Mouse (Mus musculus) C3H10T1/2 (cell line): ENCODE data around the gene A730071L15Rik. TPM values are rescaled to one million over a fixed set of nuclear protein-coding genes. Genes with fewer than 3 reads are reported as not detected.

ENCODE experiments used
- polyA plus RNA-seq, 2 experiments: library from polyadenylated mRNA; unstranded; fragments of >200 nt; fragmentation: generic; extraction: Trizol; gene quantifications; one replicate each; pipeline ENCODE4 v1.2.1; 2012; ENCODE audit warnings: missing spikeins in 2 of 2

A730071L15Rik gene
- polyA plus RNA-seq: under 1 TPM; 0.02 to 0.26 TPM

DNA sequence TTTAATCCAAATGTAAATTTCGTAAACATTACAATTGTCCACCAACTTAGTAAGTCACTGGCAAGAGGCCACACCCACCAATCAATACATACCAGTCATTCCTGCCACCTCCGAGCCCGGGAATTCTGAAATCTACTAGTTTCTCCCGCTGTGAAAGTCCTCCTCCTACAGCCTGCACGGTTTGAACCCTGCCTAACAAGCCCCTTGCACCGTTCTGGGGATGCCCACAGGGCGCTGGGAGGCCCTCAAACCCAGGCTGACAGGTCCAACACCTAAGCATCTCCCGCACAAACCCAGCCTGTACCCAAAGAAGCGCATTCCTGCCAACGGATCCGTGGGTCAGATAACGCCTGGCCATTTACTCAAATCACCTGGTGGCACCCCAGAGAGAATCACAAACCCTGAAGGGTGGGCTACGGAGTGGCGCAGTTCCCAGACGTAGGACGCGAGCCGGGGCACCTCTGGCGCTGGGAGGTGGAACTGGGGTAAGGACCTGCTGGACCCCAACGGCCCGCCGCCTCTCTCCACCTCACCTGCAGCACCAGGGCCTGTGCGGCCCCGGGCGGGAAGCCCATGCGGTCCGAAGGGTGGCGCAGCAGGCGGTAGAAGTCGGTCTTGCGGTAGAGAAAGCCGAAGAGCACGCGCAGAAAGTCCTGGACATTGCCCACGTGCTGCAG is at the start of gene A730071L15Rik:
Gene A730071L15Rik, plus strand, starts transcription at position 620 of the 677 bp plus-strand sequence.

DNA sequence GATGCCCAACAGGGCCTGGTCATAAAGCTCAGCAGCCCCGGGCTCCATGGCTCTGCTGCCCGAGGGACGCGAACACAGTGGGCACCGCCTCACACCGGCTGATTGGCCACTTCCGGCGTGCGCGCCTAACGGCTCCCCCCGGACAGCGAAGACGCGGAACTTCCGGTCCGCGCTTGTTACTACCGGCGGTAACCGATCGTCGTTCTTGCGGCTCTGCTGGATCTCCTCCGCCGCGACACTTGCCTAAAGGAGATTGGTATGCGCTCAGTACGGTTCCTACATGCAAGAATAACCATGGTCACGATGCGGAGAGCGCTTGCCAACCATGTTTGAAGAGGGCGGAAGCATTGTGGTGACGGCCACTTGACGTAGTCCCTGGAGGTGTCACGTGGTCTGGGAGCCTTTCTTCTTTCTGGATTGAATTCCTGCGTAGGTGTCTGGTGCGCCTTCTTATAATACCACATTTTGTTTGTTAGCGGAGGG is 299 bp downstream of the A730071L15Rik start, which contains the start of gene Nudcd3:
Gene Nudcd3, minus strand, starts transcription at position 329 of the 483 bp plus-strand sequence.

DNA sequence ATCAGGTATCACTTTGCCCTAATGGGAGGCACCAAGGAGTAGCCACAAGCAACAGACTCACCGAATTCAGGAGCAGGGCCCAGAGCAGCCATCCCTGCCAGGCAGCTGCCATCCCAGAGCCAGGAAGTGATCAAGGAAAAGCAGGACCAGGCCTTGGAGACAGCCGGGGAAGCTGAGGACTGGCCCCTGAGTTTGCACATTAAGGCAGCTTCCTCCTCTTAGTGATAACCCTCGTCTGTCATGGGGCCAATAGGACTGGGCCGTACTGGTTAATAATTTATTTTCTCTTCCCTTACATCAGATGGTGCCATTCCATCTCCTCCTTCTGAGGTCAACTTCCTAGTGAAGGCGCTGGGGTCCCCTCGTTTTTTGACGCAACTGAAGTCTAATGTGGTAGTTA is 30.2 kb downstream of the A730071L15Rik start, which contains the start of gene Npc1l1:
Gene Npc1l1, minus strand, starts transcription at position 132 of the 400 bp plus-strand sequence.

Other genes with a start within 250 kb of the A730071L15Rik start
- not detected for gene Gck, start 249.9 kb upstream of the A730071L15Rik start, polyA plus RNA-seq
- gene Ykt6, start 244.3 kb upstream of the A730071L15Rik start, polyA plus RNA-seq: 10 to 100 TPM; 46.7 to 98.8 TPM
- gene Camk2b, start 133.7 kb upstream of the A730071L15Rik start, polyA plus RNA-seq: under 1 TPM; 0.19 to 0.30 TPM
- 10 to 100 TPM; 32.9 to 52.0 TPM for gene Nudcd3, start 386 bp downstream of the A730071L15Rik start, polyA plus RNA-seq
- gene Npc1l1, start 30.1 kb downstream of the A730071L15Rik start, polyA plus RNA-seq: under 1 TPM; 0.01 to 0.08 TPM
- gene Ddx56, start 67.7 kb downstream of the A730071L15Rik start, polyA plus RNA-seq: 100 to 1,000 TPM in 1 of 2 experiments, 10 to 100 TPM in 1; 40.6 to 118 TPM
- 10 to 100 TPM; 12.7 to 52.1 TPM for gene Tmed4, start 74.8 kb downstream of the A730071L15Rik start, polyA plus RNA-seq
- gene Ogdh, start 91.6 kb downstream of the A730071L15Rik start, polyA plus RNA-seq: 10 to 100 TPM; 48.7 to 51.6 TPM
- 10 to 100 TPM; 28.2 to 40.9 TPM for gene Zmiz2, start 189.0 kb downstream of the A730071L15Rik start, polyA plus RNA-seq
- 1,000 to 10,000 TPM; 4,568 to 4,925 TPM for gene Ppia, start 215.4 kb downstream of the A730071L15Rik start, polyA plus RNA-seq
- gene H2afv, start 244.4 kb downstream of the A730071L15Rik start, polyA plus RNA-seq: 100 to 1,000 TPM; 239 to 552 TPM